Mouse (Mus musculus) hindbrain, embryonic 11.5 days (tissue): ENCODE data around the gene Angpt4. TPM values are rescaled to one million over a fixed set of nuclear protein-coding genes. Genes with fewer than 3 reads are reported as not detected.

Source experiments
- ATAC-seq: fragments of 200-750 bp; cut with Nextera tagmentation; 2 replicates; pipeline ENCODE4 v1.8.0; 2017; ENCODE audit warnings: mild to moderate bottlenecking, moderate TSS enrichment, moderate library complexity; ENCODE audit not compliant: low FRiP score
- DNase-seq: peaks from one replicate; pipeline ENCODE4 v3.0.0-alpha.2; 2015; ENCODE audit warnings: low spot score
- H3K27ac ChIP-seq: fragments of 300-500 bp; sonication (generic); 2 replicates; pipeline ENCODE4 v1.5.1; 2014; ENCODE audit warnings: mild to moderate bottlenecking, low read depth, low read length
- H3K27me3 ChIP-seq: fragments of 300-500 bp; sonication (generic); 2 replicates; pipeline ENCODE4 v1.6.1; 2014; ENCODE audit warnings: mild to moderate bottlenecking, low read length, moderate library complexity, mixed read lengths; ENCODE audit not compliant: control insufficient read depth, insufficient read depth
- H3K36me3 ChIP-seq: fragments of 300-500 bp; sonication (generic); 2 replicates; pipeline ENCODE4 v1.6.1; 2014; ENCODE audit warnings: mild to moderate bottlenecking, low read length, moderate library complexity, mixed read lengths; ENCODE audit not compliant: control insufficient read depth, insufficient read depth
- H3K4me1 ChIP-seq: fragments of 300-500 bp; sonication (generic); replicated peaks from 2 replicates; pipeline ENCODE4 v1.6.1; 2014; ENCODE audit warnings: low read length, mixed read lengths; ENCODE audit not compliant: control insufficient read depth, insufficient read depth
- H3K4me2 ChIP-seq: fragments of 300-500 bp; sonication (generic); replicated peaks from 2 replicates; pipeline ENCODE4 v1.6.1; 2014; ENCODE audit warnings: mild to moderate bottlenecking, low read depth, low read length
- H3K4me3 ChIP-seq: fragments of 300-500 bp; sonication (generic); 2 replicates; pipeline ENCODE4 v1.5.1; 2014; ENCODE audit warnings: low read depth, low read length
- H3K9ac ChIP-seq: fragments of 300-500 bp; sonication (generic); 2 replicates; pipeline ENCODE4 v1.6.1; 2014; ENCODE audit warnings: low read depth, low read length
- H3K9me3 ChIP-seq: fragments of 300-500 bp; sonication (generic); 2 replicates; pipeline ENCODE4 v1.6.1; 2016; ENCODE audit warnings: low read length; ENCODE audit not compliant: control insufficient read depth
- WGBS: fragments of 180-500 bp; shearing (Covaris S2); extraction: QIAGEN DNeasy Blood & Tissue Kit; methylation state at CpG from one replicate; pipeline ENCODE4 v1.1.7; 2014; 5-methylcytosine and 5-hydroxymethylcytosine counted together
- microRNA counts: library from miRNA; unstranded; fragments of <30 nt; microRNA quantifications from one replicate; lab custom pipeline; 2015
- polyA plus RNA-seq: library from polyadenylated mRNA; unstranded; fragments of >200 nt; fragmentation: Nextera tagmentation; extraction: Ambion mirVana; gene quantifications from 2 replicates; pipeline ENCODE4 v1.2.1, GENCODE M21; 2014

The Angpt4 gene
- polyA plus RNA-seq, 1 experiment from 2014 or later: 0.23 TPM

- H3K4me1 ChIP-seq: no peaks in the 10 kb centered on the region; the same call in 1 of the 2 replicates
- H3K9ac ChIP-seq: no peak overlapping the region
- WGBS: 79% methylated on average over 2 of the region's 2 CpGs
- no peak overlapping the region for H3K4me2 ChIP-seq
- H3K27me3 ChIP-seq: no peaks in the 10 kb centered on the region
- no peak overlapping the region for H3K4me3 ChIP-seq
- DNase-seq (no peak), ATAC-seq (no peak)
- no peak overlapping the region for H3K27ac ChIP-seq
- H3K9me3 ChIP-seq: no peaks in the 10 kb centered on the region
- H3K36me3 ChIP-seq: no peaks in the 10 kb centered on the region
Measured at GRCm38 (mm10) chr2:151988978-151989377, 78.0 kb downstream of the Angpt4 start.

GRCm38 (mm10) chr2:151990985-151991394, 80.0 kb downstream of the Angpt4 start:
- H3K4me1 ChIP-seq: no peaks in the 10 kb centered on the region; the same call in 1 of the 2 replicates
- ATAC-seq (peak; percentile 88), DNase-seq (peak; percentile 60)
- no peak overlapping the region for H3K4me3 ChIP-seq
- H3K9ac ChIP-seq: 0 out of 2 replicates have a peak overlapping the region, but pooled peaks have one; percentile 4
- no peaks in the 10 kb centered on the region for H3K36me3 ChIP-seq
- peaks cover 8% of the 10 kb centered on the region for H3K27me3 ChIP-seq
- H3K27ac ChIP-seq: peak overlapping the region; percentile 68
- H3K4me2 ChIP-seq: no peak overlapping the region
- WGBS: 42% methylated on average over 1 of the region's 1 CpGs
- no peaks in the 10 kb centered on the region for H3K9me3 ChIP-seq

- H3K4me3 ChIP-seq: no peak overlapping the region
- H3K4me2 ChIP-seq: no peak overlapping the region
- no peaks in the 10 kb centered on the region for H3K36me3 ChIP-seq
- WGBS: 35% methylated on average over 5 of the region's 5 CpGs
- H3K27ac ChIP-seq: peak overlapping the region; percentile 68
- no peak overlapping the region for H3K9ac ChIP-seq
- H3K9me3 ChIP-seq: no peaks in the 10 kb centered on the region
- ATAC-seq (peak; percentile 67), DNase-seq (no peak)
- peaks cover 12% of the 10 kb centered on the region for H3K27me3 ChIP-seq
- no peaks in the 10 kb centered on the region; the same call in 1 of the 2 replicates for H3K4me1 ChIP-seq
Measured at GRCm38 (mm10) chr2:151991446-151991845, 80.4 kb downstream of the Angpt4 start.

GRCm38 (mm10) chr2:151994350-151995122, 83.5 kb downstream of the Angpt4 start:
- ATAC-seq: peak; percentile 7; the same call in 1 of the 2 replicates
- WGBS: 5% methylated on average over 22 of the region's 22 CpGs

More at GRCm38 (mm10) chr2:151994350-151995122, 83.5 kb downstream of the Angpt4 start:
- Histone ChIP-seq H3K27ac (no peak overlapping the region), H3K9ac (peak overlapping the region; percentile 27; the same call in 1 of the 2 replicates), H3K4me3 (0 out of 2 replicates have a peak overlapping the region, but pooled peaks have one; percentile 10), H3K9me3 (no peaks in the 10 kb centered on the region), H3K36me3 (no peaks in the 10 kb centered on the region), H3K4me1 (no peaks in the 10 kb centered on the region; the same call in 1 of the 2 replicates), H3K27me3 (peaks cover 22% of the 10 kb centered on the region), H3K4me2 (peak overlapping the region; percentile 25)
- peak; percentile 90 for DNase-seq

MicroRNA genes within 50 kb of the gene (microRNA counts, 519-probe panel; counts per million panel counts)
- not detected for microRNA mmu-miR-1953 (lab: Ali Mortazavi, UCI)

Other genes with a start within 250 kb of the Angpt4 start
- 0.17 TPM in 1 of 2 replicates, not detected in the other for gene Rad21l, start 242.7 kb upstream of the Angpt4 start, polyA plus RNA-seq
- 4.3 and 5.2 TPM in 2 replicates for gene Tmem74b, start 209.2 kb upstream of the Angpt4 start, polyA plus RNA-seq
- 43.5 and 45.9 TPM in 2 replicates for gene Psmf1, start 167.0 kb upstream of the Angpt4 start, polyA plus RNA-seq
- 0.66 and 0.77 TPM in 2 replicates for gene Rspo4, start 68.3 kb upstream of the Angpt4 start, polyA plus RNA-seq
- 87.1 and 87.5 TPM in 2 replicates for gene Fam110a, start 69.0 kb downstream of the Angpt4 start, polyA plus RNA-seq
- gene Slc52a3, start 85.3 kb downstream of the Angpt4 start, polyA plus RNA-seq: 0.56 and 0.73 TPM in 2 replicates
- 27.1 and 31.4 TPM in 2 replicates for gene Scrt2, start 170.3 kb downstream of the Angpt4 start, polyA plus RNA-seq
- gene Srxn1, start 194.3 kb downstream of the Angpt4 start, polyA plus RNA-seq: 13.4 and 14.8 TPM in 2 replicates
- gene Tcf15, start 232.4 kb downstream of the Angpt4 start, polyA plus RNA-seq: 10.7 and 13.1 TPM in 2 replicates